Mouse (Mus musculus) midbrain, postnatal 0 days (tissue): ENCODE results near the gene Cntnap2. TPM values are rescaled to one million over a fixed set of nuclear protein-coding genes. Genes with fewer than 3 reads are reported as not detected.

Source experiments
- ATAC-seq: fragments of 200-750 bp; cut with Nextera tagmentation; 2 replicates; pipeline ENCODE4 v1.8.0; 2017; ENCODE audit warnings: moderate number of reproducible peaks, mild to moderate bottlenecking, moderate TSS enrichment, moderate library complexity; ENCODE audit not compliant: low FRiP score
- DNase-seq: peaks from one replicate; pipeline ENCODE4 v3.0.0-alpha.2; 2015; ENCODE audit warnings: low spot score
- H3K27ac ChIP-seq: fragments of 300-500 bp; sonication (generic); 2 replicates; pipeline ENCODE4 v1.5.1; 2014; ENCODE audit warnings: low read depth, mild to moderate bottlenecking, low read length, mixed read lengths
- H3K27me3 ChIP-seq: fragments of 300-500 bp; sonication (generic); 2 replicates; pipeline ENCODE4 v1.6.1; 2014; ENCODE audit warnings: low read length, control low read depth, mixed read lengths; ENCODE audit not compliant: insufficient read depth
- H3K36me3 ChIP-seq: fragments of 300-500 bp; sonication (generic); 2 replicates; pipeline ENCODE4 v1.6.1; 2014; ENCODE audit warnings: low read length, control low read depth, mixed read lengths; ENCODE audit not compliant: insufficient read depth
- H3K4me1 ChIP-seq: fragments of 300-500 bp; sonication (generic); 2 replicates; pipeline ENCODE4 v1.6.1; 2014; ENCODE audit warnings: mild to moderate bottlenecking, control low read depth, antibody characterized with exemption, low read length, mixed read lengths; ENCODE audit not compliant: insufficient read depth
- H3K4me2 ChIP-seq: fragments of 300-500 bp; sonication (generic); 2 replicates; pipeline ENCODE4 v1.6.1; 2014; ENCODE audit warnings: low read depth, mild to moderate bottlenecking, low read length, mixed read lengths; ENCODE audit not compliant: poor library complexity, severe bottlenecking
- H3K4me3 ChIP-seq: fragments of 300-500 bp; sonication (generic); 2 replicates; pipeline ENCODE4 v1.5.1; 2014; ENCODE audit warnings: low read depth, mild to moderate bottlenecking, low read length, moderate library complexity
- H3K9ac ChIP-seq: fragments of 300-500 bp; sonication (generic); replicated peaks from 2 replicates; pipeline ENCODE4 v1.6.1; 2014; ENCODE audit warnings: mild to moderate bottlenecking, low read length, moderate library complexity, mixed read lengths; ENCODE audit not compliant: poor library complexity, severe bottlenecking
- H3K9me3 ChIP-seq: fragments of 300-500 bp; sonication (generic); 2 replicates; pipeline ENCODE4 v1.6.1; 2016; ENCODE audit warnings: low read length, control low read depth
- CTCF ChIP-seq: IDR thresholded peaks from 2 replicates; pipeline ENCODE4 v1.5.1; 2016; ENCODE audit warnings: antibody characterized with exemption, mild to moderate bottlenecking
- WGBS: fragments of 180-500 bp; shearing (Covaris S2); extraction: QIAGEN DNeasy Blood & Tissue Kit; methylation state at CpG from one replicate; pipeline ENCODE4 v1.1.7; 2014; 5-methylcytosine and 5-hydroxymethylcytosine counted together
- polyA plus RNA-seq: library from polyadenylated mRNA; unstranded; fragments of >200 nt; fragmentation: Nextera tagmentation; extraction: Ambion mirVana; gene quantifications from 2 replicates; pipeline ENCODE4 v1.2.1, GENCODE M21; 2015
- total RNA-seq: library from RNA; depleted of rRNA; stranded (reverse); fragments of >200 nt; gene quantifications from 2 replicates; pipeline ENCODE4 v1.2.3, GENCODE M21; 2014

Cntnap2 gene
- total and polyA plus RNA-seq, 2 experiments from 2014 or later, result 51.1 to 106 TPM

- Histone ChIP-seq H3K27me3 (no peaks in the 10 kb centered on the region), H3K4me2 (no peak overlapping the region), H3K9me3 (no peaks in the 10 kb centered on the region), H3K4me3 (no peak overlapping the region), H3K9ac (no peak overlapping the region), H3K4me1 (no peaks in the 10 kb centered on the region), H3K27ac (no peak overlapping the region), H3K36me3 (no peaks in the 10 kb centered on the region)
- DNase-seq (no peak), ATAC-seq (no peak)
- TF ChIP-seq CTCF, result no peak
- 63% methylated on average over 3 of the region's 3 CpGs for WGBS
Measured at GRCm38 (mm10) chr6:47256918-47257506, 2197.9 kb downstream of the Cntnap2 start.

- Histone ChIP-seq H3K9ac (no peak overlapping the region), H3K9me3 (no peaks in the 10 kb centered on the region), H3K4me3 (no peak overlapping the region), H3K27me3 (no peaks in the 10 kb centered on the region), H3K27ac (peak overlapping the region; percentile 2; the same call in 1 of the 2 replicates), H3K36me3 (no peaks in the 10 kb centered on the region), H3K4me2 (no peak overlapping the region), H3K4me1 (no peaks in the 10 kb centered on the region)
- no peak for TF ChIP-seq CTCF
- DNase-seq (peak; percentile 42), ATAC-seq (peak; percentile 20; the same call in 1 of the 2 replicates)
- WGBS, result 16% methylated on average over 3 of the region's 3 CpGs
Measured at GRCm38 (mm10) chr6:47259626-47260114, 2200.5 kb downstream of the Cntnap2 start.

- WGBS, result 45% methylated on average over 3 of the region's 3 CpGs
- no peaks in the 10 kb centered on the region for H3K36me3 ChIP-seq
- H3K4me3 ChIP-seq, result no peak overlapping the region
- no peak for TF ChIP-seq CTCF
- H3K4me1 ChIP-seq, result no peaks in the 10 kb centered on the region
- no peaks in the 10 kb centered on the region for H3K9me3 ChIP-seq
- ATAC-seq (no peak), DNase-seq (no peak)
- H3K9ac ChIP-seq, result no peak overlapping the region
- H3K27me3 ChIP-seq, result no peaks in the 10 kb centered on the region
- no peak overlapping the region for H3K4me2 ChIP-seq
- H3K27ac ChIP-seq, result no peak overlapping the region
Measured at GRCm38 (mm10) chr6:47267236-47267635, 2208.1 kb downstream of the Cntnap2 start.

DNA sequence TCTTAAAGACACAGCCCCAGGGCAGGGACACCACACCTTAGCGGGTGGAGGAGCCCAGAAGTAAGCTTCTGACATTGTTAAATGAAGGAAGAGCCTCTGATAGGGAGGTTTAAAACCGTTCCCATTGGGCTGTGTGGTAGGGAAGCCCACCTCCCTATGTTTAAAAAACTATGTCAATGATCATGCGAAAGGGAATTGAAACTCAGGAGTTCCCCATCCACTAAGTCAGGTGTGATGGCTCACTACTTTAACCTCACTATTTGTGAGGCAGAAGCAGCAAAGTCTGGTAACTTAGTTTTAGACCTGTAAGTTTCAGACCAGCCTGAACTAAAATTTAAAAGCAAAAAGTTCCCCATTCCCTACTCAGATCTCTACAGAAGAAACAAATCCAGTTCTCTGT lies 2210.3 kb downstream of the Cntnap2 start:
- ATAC-seq (no peak), DNase-seq (no peak)
- Histone ChIP-seq H3K27me3 (no peaks in the 10 kb centered on the region), H3K27ac (no peak overlapping the region), H3K9ac (no peak overlapping the region), H3K9me3 (no peaks in the 10 kb centered on the region), H3K4me2 (no peak overlapping the region), H3K4me3 (no peak overlapping the region), H3K4me1 (peaks cover 7% of the 10 kb centered on the region; the same call in 1 of the 2 replicates), H3K36me3 (no peaks in the 10 kb centered on the region)
- WGBS, result 86% methylated on average over 3 of the region's 3 CpGs
- TF ChIP-seq CTCF, result no peak

- H3K4me1 ChIP-seq, result peaks cover 7% of the 10 kb centered on the region; the same call in 1 of the 2 replicates
- WGBS, result 92% methylated on average over 3 of the region's 3 CpGs
- no peak overlapping the region for H3K27ac ChIP-seq
- no peak for TF ChIP-seq CTCF
- H3K36me3 ChIP-seq, result no peaks in the 10 kb centered on the region
- no peak overlapping the region for H3K9ac ChIP-seq
- H3K4me3 ChIP-seq, result no peak overlapping the region
- no peaks in the 10 kb centered on the region for H3K9me3 ChIP-seq
- no peak for ATAC-seq
- H3K27me3 ChIP-seq, result no peaks in the 10 kb centered on the region
- no peak overlapping the region for H3K4me2 ChIP-seq
- DNase-seq, result no peak
Measured at GRCm38 (mm10) chr6:47271576-47271975, 2212.4 kb downstream of the Cntnap2 start.
